Mouse (Mus musculus): ENCODE results near the gene Dnttip1. TPM values are rescaled to one million over a fixed set of nuclear protein-coding genes. Genes with fewer than 3 reads are reported as not detected.

The Dnttip1 gene
- polyA plus RNA-seq (2012) = 90.1 and 113 TPM in 2 replicates

GRCm38 (mm10) chr2:164745843-164746479, at the start of gene Dnttip1, which contains the start of gene Wfdc3:
TSS of gene Dnttip1 (plus strand) at chr2:164745983.
TSS of gene Wfdc3 (minus strand) at chr2:164745931.

GRCm38 (mm10) chr2:164698201-164698600, 47.6 kb upstream of the Dnttip1 start, which contains the start of gene Spint4:
TSS of gene Spint4 (plus strand) at chr2:164698501.

GRCm38 (mm10) chr2:164715005-164715404, 30.8 kb upstream of the Dnttip1 start, which contains the start of gene Spint5:
TSS of gene Spint5 (plus strand) at chr2:164715305.

GRCm38 (mm10) chr2:164769258-164770037, 23.7 kb downstream of the Dnttip1 start, which contains the start of gene Ube2c:
TSS of gene Ube2c (plus strand) at chr2:164769898.

GRCm38 (mm10) chr2:164779481-164780086, 33.8 kb downstream of the Dnttip1 start, which contains the start of gene Tnnc2:
TSS of gene Tnnc2 (minus strand) at chr2:164779967.

GRCm38 (mm10) chr2:164785481-164786387, 40.0 kb downstream of the Dnttip1 start, which contains the start of gene Snx21:
TSS of gene Snx21 (plus strand) at chr2:164785823.

GRCm38 (mm10) chr2:164804533-164805331, 58.9 kb downstream of the Dnttip1 start, which contains the start of the genes Acot8 and Zswim3:
TSS of gene Acot8 (minus strand) at chr2:164804882.
TSS of gene Zswim3 (plus strand) at chr2:164805098.

Other genes starting within 250 kb of the Dnttip1 start
- 231 and 267 TPM in 2 replicates for gene Pigt, start 248.5 kb upstream of the Dnttip1 start, polyA plus RNA-seq (2012)
- gene Wfdc2, start 183.6 kb upstream of the Dnttip1 start, polyA plus RNA-seq (2012) = 0.11 TPM in 1 of 2 replicates, not detected in the other
- not detected in 2 replicates for gene Spint3, start 172.5 kb upstream of the Dnttip1 start, polyA plus RNA-seq (2012)
- not detected in 2 replicates for gene Wfdc6a, start 160.5 kb upstream of the Dnttip1 start, polyA plus RNA-seq (2012)
- gene Eppin, start 152.4 kb upstream of the Dnttip1 start, polyA plus RNA-seq (2012) = not detected in 2 replicates
- not detected in 2 replicates for gene Wfdc6b, start 132.5 kb upstream of the Dnttip1 start, polyA plus RNA-seq (2012)
- gene Wfdc8, start 132.4 kb upstream of the Dnttip1 start, polyA plus RNA-seq (2012) = not detected in 2 replicates
- gene Wfdc16, start 107.2 kb upstream of the Dnttip1 start, polyA plus RNA-seq (2012) = 0.17 TPM in 1 of 2 replicates, not detected in the other
- gene Wfdc10, start 89.9 kb upstream of the Dnttip1 start, polyA plus RNA-seq (2012) = not detected in 2 replicates
- not detected in 2 replicates for gene Wfdc9, start 89.4 kb upstream of the Dnttip1 start, polyA plus RNA-seq (2012)
- gene Wfdc11, start 71.9 kb upstream of the Dnttip1 start, polyA plus RNA-seq (2012) = not detected in 2 replicates
- gene Wfdc13, start 60.9 kb upstream of the Dnttip1 start, polyA plus RNA-seq (2012) = not detected in 2 replicates
- gene Spint4, start 47.5 kb upstream of the Dnttip1 start, polyA plus RNA-seq (2012) = not detected in 2 replicates
- gene Spint5, start 30.7 kb upstream of the Dnttip1 start, polyA plus RNA-seq (2012) = not detected in 2 replicates
- not detected in 2 replicates for gene Wfdc3, start 52 bp upstream of the Dnttip1 start, polyA plus RNA-seq (2012)
- 64.0 and 94.6 TPM in 2 replicates for gene Ube2c, start 23.9 kb downstream of the Dnttip1 start, polyA plus RNA-seq (2012)
- gene Tnnc2, start 34.0 kb downstream of the Dnttip1 start, polyA plus RNA-seq (2012) = not detected in 2 replicates
- 5.4 and 5.6 TPM in 2 replicates for gene Snx21, start 39.8 kb downstream of the Dnttip1 start, polyA plus RNA-seq (2012)
- 62.8 and 69.5 TPM in 2 replicates for gene Acot8, start 58.9 kb downstream of the Dnttip1 start, polyA plus RNA-seq (2012)
- 0.36 and 0.44 TPM in 2 replicates for gene Zswim3, start 59.1 kb downstream of the Dnttip1 start, polyA plus RNA-seq (2012)
- 20.6 and 27.7 TPM in 2 replicates for gene Zswim1, start 76.7 kb downstream of the Dnttip1 start, polyA plus RNA-seq (2012)
- gene Spata25, start 82.6 kb downstream of the Dnttip1 start, polyA plus RNA-seq (2012) = 0.21 and 0.23 TPM in 2 replicates
- 364 and 538 TPM in 2 replicates for gene Ctsa, start 86.9 kb downstream of the Dnttip1 start, polyA plus RNA-seq (2012)
- 3.5 and 4.1 TPM in 2 replicates for gene Neurl2, start 87.5 kb downstream of the Dnttip1 start, polyA plus RNA-seq (2012)
- 0.16 and 0.51 TPM in 2 replicates for gene Pltp, start 111.7 kb downstream of the Dnttip1 start, polyA plus RNA-seq (2012)
- gene Pcif1, start 133.3 kb downstream of the Dnttip1 start, polyA plus RNA-seq (2012) = 144 and 161 TPM in 2 replicates
- 51.0 and 59.7 TPM in 2 replicates for gene Zfp335, start 165.8 kb downstream of the Dnttip1 start, polyA plus RNA-seq (2012)
- gene Mmp9, start 194.8 kb downstream of the Dnttip1 start, polyA plus RNA-seq (2012) = 6.3 and 27.6 TPM in 2 replicates
- 0.61 and 1.1 TPM in 2 replicates for gene Slc12a5, start 214.8 kb downstream of the Dnttip1 start, polyA plus RNA-seq (2012)

All from megakaryocyte-erythroid progenitor cell, adult 5 weeks (primary cell).